Mouse (Mus musculus) brain, embryonic 14.5 days (tissue): Measurements from ENCODE around the gene Gpr179.
A peak's percentile ranks its signal among the peaks of the same experiment; 100 is the strongest.

ENCODE experiments used
- CTCF ChIP-seq: fragments of 200-500 bp; IDR thresholded peaks from 2 replicates; pipeline ENCODE4 v1.5.1; 2012; ENCODE audit warnings: inconsistent platforms, mild to moderate bottlenecking, moderate library complexity, borderline replicate concordance; ENCODE audit not compliant: insufficient read depth, insufficient read length; ENCODE audit errors: extremely low read depth
- POLR2A ChIP-seq: fragments of 200-500 bp; IDR thresholded peaks from 2 replicates; pipeline ENCODE4 v1.6.1; 2012; ENCODE audit warnings: mild to moderate bottlenecking, inconsistent platforms, borderline replicate concordance; ENCODE audit not compliant: poor library complexity, insufficient read depth, insufficient read length, severe bottlenecking; ENCODE audit errors: extremely low read depth

GRCm38 (mm10) chr11:97343619-97344018 lies 8.3 kb downstream of the Gpr179 start:
- TF ChIP-seq CTCF, result peak; percentile 23; the same call in 1 of the 2 replicates
- no peak for TF ChIP-seq POLR2A
